Mouse (Mus musculus) C2C12 (cell line): ENCODE measurements around the gene Maz.

Source experiments
- CEBPB ChIP-seq: IDR thresholded peaks from one replicate; pipeline ENCODE4 v1.6.1; 2011; ENCODE audit warnings: low read depth, mild to moderate bottlenecking, control low read depth, moderate library complexity
- CTCF ChIP-seq: IDR thresholded peaks from one replicate; pipeline ENCODE4 v1.5.1; 2011; ENCODE audit not compliant: control insufficient read depth, insufficient read depth, insufficient read length
- MYOG ChIP-seq: IDR thresholded peaks from one replicate; pipeline ENCODE4 v1.6.1; 2011; ENCODE audit not compliant: control insufficient read depth, insufficient read length; ENCODE audit errors: extremely low read depth
- USF1 ChIP-seq: IDR thresholded peaks from one replicate; pipeline ENCODE4 v1.6.1; 2011; ENCODE audit warnings: low read depth, mild to moderate bottlenecking, control low read depth, moderate library complexity

DNA sequence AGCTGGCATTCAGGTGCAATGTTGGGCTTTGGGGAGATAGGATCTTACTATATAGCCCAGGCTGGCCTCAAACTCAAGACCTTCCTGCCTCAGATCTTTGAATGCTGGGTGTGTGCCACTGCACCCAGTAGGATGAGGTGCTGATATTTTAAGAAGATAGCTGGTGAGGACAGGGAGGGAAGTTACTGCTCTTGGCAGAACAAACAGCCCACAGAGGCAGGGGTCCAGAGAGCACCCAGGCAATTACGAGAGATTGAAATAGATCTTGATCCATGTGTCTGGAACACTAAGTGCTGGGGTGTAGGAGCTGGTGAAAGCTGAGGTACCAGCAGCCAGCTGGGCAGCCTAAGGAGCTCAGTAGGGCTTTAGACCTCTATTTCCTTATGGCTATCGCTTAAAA is 45.2 kb downstream of the Maz start:
- no peak for TF ChIP-seq CTCF
- no peak for TF ChIP-seq MYOG
- no peak for TF ChIP-seq CEBPB
- no peak for TF ChIP-seq USF1
